Mouse (Mus musculus): ENCODE data around the gene Rps21.

DNA sequence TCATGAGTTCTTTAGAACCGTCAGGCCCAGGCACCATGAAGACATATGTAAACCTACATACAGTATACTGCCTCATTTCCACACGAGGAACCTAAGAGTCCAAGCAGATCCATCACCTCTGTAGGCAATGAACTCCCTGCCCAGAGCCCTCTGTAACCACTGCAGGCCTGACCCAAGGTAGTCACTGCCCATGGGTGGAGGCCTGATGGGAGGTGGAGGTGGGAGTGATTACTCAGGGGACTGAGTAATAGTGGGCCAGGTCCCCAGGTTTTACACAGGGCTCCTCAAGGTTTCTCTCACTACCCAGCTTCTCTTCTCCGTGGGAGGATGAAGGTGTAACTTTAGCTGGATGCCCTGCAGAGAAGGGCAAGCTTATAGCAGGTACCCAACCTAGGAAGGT is 28.0 kb upstream of the Rps21 start:
- no peak for TF ChIP-seq CTCF (IDR thresholded peaks at IDR 0.05; ENCODE audit: extremely low read depth, insufficient read depth, low read length)
- TF ChIP-seq POLR2A (IDR thresholded peaks at IDR 0.05; ENCODE audit: extremely low read depth, insufficient read depth, low read length), result no peak
